Mouse (Mus musculus) adrenal gland, adult 18-20 months (tissue): ENCODE data around the gene Rerg. TPM values are rescaled to one million over a fixed set of nuclear protein-coding genes. Genes with fewer than 3 reads are reported as not detected.

ENCODE experiments used
- DNase-seq, 2 experiments: peaks; one replicate each; pipeline ENCODE4 v3.0.0; 2021 to 2022; ENCODE audit warnings: low spot score in 2 of 2
- total RNA-seq, 2 experiments: library from RNA; stranded (reverse); gene quantifications; 1 replicate in 1 of 2; 2 replicates in 1 of 2; pipeline ENCODE4 v1.2.3; 2021

The Rerg gene
- total RNA-seq, 2 experiments from 2014 or later, result 96.0 to 106 TPM

DNA sequence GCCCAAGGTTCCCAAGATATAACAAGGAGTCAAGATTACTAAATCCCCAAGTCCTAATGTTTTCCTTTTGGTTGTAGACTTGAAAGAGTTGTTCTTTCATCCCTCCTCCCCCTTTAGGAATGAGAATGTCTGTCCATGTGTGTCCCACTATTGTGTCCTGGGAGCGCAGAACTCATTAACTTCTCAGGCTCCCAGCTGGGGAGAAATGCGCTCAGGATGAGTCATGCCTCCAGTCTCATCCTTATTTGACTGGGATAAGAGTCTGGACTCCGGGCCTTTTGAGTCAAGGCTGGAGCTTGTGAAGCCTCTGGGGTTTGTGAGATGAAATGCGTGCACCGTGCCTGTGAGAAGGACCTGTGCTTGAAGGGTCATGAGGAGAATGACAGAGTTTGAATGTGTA, 144.8 kb downstream of the Rerg start:
- DNase-seq, result no peak

DNA sequence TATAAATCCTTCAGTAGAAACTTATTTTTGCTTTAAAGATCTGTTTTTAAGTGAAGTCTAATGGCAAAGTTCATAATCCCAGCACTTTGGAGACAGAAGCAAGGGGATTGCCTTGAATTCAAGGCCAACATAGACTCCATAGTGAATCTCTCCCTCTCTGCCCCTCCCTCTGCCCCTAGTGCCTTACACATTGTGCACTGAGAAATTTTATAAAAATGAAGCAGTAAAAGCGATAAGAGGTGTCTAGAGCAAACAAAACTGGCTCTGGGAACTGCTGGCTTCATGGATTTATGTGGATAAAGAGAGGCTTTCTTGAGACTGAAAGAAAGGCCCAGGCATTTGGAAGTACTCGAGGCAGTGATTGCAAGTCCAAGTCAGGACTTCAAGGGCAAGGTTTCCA, 145.8 kb downstream of the Rerg start:
- no peak for DNase-seq

DNA sequence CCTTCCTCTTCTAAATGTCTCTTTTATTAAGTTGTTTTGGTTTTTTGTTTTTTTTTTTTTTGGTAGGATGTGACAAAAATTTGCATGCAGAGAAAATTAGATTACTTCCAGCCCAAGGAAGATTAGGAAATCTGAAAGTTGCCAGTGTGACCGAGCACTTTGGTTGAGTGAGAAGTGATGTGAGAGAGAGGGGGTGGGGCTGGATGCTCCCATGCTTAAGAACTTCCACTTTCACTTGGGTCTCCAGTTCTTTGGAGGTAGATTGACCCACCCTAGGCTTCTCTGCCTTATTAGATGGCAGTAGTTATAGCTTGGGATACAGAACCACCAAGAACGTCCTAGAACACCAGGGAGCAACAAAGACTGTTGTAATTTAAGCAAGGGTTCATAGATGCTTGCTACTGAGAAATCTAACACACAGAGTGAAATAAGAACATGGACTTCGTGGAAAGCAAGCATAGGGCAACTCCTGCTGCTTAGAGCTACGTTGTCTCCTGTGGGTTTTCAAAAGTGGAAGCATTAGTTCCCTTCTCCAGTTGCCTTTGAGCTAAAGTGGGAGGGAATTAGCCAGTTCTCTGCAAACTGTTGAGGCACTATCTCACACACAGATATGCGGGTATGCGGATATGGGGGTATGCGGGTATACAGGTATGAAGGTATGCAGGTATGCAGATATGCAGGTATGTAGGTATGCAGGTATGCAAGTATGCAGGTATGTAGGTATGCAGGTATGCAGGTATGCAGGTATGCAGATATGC, 152.9 kb downstream of the Rerg start:
- no peak for DNase-seq

DNA sequence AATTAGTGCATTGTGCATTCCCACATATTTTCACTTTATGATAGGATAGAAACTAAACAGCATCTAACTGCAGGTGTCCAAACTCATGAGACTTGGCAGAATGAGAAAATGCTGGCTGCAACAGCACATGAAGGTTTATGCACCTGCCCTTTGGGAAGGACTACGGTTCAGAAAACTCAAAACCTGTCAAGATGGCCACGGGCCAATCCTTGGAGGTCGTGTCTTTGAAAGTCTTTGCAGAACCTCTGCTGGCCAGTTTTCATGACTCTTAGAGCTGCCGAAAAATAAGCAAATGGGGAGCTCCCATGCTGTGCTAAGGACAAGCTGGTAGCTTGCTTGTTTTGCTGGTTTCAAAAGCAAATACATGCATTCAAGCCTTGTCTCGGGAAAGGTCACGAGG, 156.0 kb downstream of the Rerg start:
- no peak for DNase-seq

DNA sequence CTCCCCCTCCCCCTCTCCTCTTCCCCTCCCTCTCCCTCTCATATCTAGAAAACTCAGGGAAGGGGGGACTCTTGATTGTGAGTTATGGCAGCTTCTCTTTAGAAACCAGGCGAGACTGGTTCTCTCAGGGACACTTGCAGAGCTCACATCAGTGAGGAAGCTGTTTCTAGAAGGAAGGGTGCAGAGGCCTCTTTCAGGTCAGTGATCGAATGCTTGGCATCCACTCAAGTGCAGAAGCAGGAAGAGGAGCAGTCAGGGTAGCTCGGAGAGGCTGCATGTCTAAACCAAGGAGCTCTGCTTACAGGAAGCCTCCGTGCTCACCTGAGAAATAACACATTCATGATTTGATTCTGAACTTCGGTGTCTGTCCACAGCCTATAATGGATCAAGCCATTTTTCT, 159.1 kb downstream of the Rerg start:
- DNase-seq, result no peak

Other genes with a start within 250 kb of the Rerg start
- gene Erp27, start 248.3 kb downstream of the Rerg start, total RNA-seq, result not detected
- gene Pde6h, start 246.7 kb downstream of the Rerg start, total RNA-seq, result not detected
- 10 to 100 TPM; 20.0 to 25.7 TPM for gene Arhgdib, start 228.6 kb downstream of the Rerg start, total RNA-seq
- 1 to 10 TPM; 2.2 to 2.6 TPM for gene Ptpro, start 81.8 kb upstream of the Rerg start, total RNA-seq